Mouse (Mus musculus): Measurements from ENCODE around the gene Nab1.

DNA sequence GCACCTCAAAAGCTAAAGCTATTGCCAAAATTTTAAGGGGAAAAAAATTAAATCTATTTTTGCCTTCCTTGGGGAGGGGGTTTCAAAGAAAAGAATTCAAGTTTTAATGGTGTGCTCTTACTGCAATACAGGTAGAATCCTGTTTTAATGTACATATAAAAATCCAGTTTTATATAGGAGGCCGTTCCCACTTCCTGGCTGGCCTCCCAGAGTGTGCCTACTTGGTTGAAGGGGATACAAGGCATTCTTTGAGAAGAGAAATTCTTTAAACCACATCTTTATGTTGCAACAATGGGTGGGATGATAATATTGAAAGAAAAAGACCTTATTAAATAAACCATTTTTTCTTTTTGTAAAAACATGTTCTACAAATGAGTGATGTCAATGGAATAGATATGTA, 611 bp upstream of the Nab1 start:
- TF ChIP-seq POLR2A (IDR thresholded peaks at IDR 0.05; ENCODE audit: low read depth, low read length) = no peak
- no peak for TF ChIP-seq CTCF (IDR thresholded peaks at IDR 0.05; ENCODE audit: extremely low read depth, insufficient read length, insufficient replicate concordance, low read depth, low read length)
